Mouse (Mus musculus): ENCODE data around the gene Utp20.
"Not testable (repeated sequence)": the region's sequence is repeated elsewhere in the genome, so short reads cannot be mapped to it uniquely, and the experiment has no call there.

Gene Utp20

DNA sequence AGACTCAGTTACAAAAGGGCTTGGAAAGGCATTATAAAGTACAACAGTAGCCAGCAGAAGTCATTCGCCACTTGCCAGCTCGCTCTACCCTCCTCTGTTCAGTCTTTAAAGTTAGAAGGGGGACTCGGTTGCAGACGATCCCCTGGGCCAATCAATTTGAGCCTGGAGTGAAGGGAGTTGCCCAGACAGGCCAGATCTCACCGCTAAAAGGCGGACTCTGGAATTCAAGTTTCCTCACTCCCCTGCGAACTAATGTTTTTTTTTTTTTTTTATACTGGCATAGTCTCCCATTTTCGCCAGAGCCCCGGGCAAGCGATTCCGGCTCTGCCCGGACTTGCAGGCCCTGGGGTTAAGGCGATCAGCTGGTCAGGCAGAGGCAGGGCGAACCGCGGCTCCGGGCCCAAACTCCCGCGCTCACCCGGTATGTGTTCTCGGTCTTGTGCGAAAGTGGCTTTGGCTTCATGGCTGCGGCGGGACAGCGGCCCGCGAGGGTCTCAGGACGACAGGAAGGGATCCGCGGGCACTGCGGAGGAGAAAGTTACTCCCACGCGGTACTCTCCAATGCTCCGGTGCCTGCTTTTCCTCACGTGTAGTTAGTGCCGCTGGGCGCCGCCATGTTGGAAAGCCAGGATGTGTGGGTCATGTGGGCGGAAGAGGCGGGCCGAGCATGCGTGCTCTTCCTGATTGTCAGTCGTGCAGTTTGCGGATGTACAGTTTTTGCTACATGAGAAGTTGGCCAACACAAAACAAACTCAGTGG lies at the start of gene Utp20:
TSS of gene Utp20 (minus strand) at position 617 of the 759 bp plus-strand sequence.
- peak; percentile 87 for DNase-seq (ENCODE audit: low spot score)

DNA sequence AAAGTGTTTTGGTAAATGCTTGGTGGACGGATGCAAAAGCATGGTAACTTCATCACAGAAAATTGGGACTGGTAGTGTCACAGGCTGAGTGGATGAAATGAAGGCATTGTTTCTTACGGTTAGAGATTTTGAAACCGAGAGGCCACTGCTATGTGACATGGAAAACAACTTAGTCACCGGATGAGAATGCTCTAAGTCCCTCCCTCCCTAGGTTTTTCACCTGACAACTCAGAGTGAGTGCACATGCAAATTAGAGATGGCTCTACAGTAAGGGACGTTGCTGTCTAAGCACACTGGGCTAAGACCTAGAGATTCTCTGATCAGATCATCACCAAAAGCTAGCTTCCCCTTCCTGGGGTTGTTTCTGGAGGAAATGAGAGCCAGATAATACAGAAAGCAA lies 48.3 kb upstream of the Utp20 start:
- DNase-seq (ENCODE audit: low spot score): no peak

DNA sequence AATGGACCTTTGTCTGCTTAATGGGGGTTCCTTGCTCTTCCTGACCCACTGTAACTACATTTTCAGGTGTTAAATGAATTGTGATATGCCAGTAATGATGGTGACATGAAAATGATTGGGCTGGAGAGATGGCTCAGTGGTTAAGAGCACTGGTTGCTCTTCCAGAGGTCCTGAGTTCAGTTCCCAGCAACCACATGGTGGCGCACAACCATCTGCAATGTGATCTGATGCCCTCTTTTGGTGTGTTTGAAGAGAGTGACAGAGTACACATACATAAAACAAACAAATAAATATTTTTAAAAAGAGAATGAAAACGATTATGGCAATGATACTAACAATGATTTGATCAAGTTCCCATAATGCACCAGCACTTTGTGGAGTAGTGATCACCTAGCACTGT lies 39.4 kb upstream of the Utp20 start:
- DNase-seq (ENCODE audit: low spot score): no peak

DNA sequence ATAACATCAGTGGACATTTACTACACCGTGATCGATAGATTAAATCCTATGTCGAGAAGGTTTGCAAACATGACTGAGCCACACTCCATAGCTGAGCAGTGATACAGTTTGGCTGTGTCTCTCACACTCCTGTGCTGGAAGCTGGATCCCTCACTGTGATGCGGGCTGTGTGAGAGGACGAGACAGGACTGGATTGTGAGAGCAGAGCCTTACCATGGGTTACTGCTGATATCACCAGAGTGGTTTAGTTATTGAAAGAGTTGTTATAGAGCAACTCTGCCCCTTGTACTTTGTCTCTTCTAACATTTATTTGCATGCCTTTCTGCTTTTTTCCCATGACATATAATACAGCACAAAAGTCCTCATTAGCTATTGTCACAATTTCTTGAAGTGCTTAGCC lies 35.7 kb upstream of the Utp20 start:
- DNase-seq (ENCODE audit: low spot score): no peak

DNA sequence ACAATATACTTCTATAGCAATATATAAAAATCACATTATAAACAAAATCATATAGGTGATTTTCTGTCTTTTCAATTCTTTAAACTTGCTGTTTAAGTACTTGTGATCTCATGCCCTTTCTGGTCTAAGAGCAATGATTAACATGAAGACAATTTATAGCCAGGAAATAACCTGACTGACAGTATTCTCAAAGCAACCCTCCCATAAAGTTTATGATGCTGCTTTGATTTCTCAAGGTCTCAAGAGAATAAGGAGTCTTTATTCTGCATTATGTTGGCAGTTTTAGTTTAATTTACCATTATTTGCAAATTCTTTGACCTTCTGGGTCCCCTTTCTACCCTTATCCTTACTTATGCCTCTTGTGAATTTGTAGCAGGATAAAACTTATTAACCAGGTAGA lies 34.8 kb upstream of the Utp20 start:
- no peak for DNase-seq (ENCODE audit: low spot score)

DNA sequence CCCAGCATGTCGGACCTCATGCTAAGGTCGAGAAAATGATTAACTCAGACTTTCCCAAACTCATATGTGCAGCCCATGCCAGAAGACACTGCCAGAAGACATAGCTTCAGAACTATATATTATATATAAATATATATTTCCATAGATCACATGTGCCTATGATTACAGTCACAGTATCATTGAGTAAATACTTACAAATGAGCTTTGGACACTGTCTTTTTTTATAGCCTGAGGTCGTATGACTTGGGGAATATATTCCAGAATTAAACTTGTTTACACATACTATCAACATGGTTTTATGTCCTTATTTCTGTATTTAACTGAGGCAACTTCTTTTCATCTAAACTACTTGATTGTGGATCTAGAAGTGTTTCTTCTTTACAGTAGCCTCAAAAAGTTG lies 34.3 kb upstream of the Utp20 start:
- no peak for DNase-seq (ENCODE audit: low spot score)

DNA sequence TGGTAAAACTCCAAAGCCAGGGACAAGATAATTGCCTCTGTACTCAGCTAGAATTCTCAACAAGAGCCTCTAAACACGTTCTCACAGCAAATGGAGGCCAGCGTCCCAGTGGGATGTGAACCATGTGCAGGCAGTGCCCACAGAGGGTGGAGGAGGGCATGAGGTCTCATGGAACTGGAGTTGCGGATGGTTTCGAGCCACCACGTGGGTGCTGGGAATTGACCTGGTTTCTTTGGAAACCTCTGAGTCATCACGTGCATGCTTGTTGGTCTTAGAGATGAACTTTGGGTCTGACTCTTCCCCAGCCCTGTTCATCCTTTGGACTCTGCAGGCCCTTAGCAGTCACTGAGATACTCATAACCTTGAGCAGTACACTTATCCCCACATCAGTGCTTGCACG lies 26.7 kb upstream of the Utp20 start:
- DNase-seq (ENCODE audit: low spot score): no peak

DNA sequence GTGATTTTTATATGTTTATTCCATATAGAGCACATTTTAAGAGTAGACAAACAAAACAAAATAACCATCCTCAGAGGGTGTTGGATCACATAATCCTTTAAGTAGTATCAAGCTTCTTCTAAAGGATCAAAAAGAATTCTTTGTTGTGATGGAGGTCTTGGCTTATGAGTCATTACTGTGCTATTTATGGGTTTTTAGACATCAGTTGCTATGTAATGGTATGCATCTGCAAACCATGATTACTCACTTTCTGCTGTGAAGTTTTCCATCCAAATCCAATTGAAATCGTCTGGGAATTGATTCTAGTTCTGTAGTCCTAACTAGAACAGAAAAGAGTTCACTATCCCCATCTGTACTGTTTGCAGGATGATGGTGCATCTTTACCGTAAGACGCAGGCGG lies 23.4 kb upstream of the Utp20 start:
- no peak for DNase-seq (ENCODE audit: low spot score)

DNA sequence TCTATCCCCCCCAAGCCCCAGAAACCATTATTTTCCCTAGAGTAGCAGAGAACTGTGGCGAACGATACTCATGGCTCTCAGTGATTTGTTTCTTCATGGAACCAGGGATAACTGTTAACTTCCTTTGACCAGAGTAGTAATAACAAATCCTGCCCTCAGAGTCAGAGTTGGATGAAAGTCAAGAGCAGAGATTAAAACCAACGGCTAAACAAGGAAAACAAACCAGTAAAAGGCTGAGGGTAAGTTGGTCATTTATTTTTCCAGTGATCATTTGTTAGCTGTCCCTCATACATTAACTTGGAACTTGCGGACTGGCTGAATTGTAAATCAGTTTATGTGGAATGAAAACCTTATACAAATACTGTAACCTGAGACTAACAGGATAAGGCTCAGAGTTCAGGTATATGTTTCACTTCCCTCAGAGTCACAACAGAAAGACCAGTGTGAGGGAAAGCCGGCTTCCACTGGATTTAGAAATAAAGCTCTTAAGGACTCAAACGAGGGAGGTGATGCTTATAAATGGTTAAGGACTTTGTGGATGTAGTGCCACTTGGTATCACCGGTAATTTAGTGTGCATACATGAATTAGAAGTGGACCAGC lies 22.4 kb upstream of the Utp20 start:
- DNase-seq (ENCODE audit: low spot score): no peak

DNA sequence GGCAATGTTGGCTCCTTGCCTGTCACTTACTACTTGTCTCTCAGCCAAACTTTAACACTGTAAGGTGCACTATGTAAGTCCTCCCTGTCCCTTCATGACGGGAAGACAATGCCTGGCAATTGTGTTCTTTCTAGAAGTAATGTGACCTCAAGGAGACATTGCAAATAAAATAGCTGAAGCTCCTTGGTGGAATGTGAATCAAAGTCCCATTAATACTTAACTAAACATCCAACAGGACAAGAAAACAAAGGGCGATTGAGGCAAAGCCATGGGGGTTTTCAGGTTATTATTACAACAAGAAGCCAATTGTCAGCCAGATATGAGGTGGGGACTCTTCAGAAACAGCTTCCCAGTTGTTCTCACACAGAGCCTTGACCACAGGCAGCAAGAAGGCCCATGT lies 7.6 kb upstream of the Utp20 start:
- no peak for DNase-seq (ENCODE audit: low spot score)

DNA sequence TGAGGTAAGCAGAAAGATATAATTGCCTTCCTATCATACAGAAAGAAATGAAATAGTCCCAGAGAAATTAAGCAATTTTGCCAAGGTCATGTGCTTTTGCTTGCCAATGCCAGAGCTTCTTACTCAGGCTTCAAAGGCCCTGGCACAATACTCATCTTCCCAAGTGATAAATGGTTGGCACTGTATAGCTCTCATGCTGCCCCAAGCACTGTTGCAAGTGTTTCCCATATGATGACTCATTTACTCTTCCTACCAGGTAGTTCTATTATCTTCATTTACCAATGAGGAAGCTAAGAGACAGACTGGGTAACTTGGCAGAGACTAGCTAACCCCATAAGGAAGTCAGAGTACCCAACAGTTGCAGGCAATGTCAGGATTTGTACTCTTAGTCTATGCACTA lies 1.8 kb upstream of the Utp20 start:
- no peak for DNase-seq (ENCODE audit: low spot score)

DNA sequence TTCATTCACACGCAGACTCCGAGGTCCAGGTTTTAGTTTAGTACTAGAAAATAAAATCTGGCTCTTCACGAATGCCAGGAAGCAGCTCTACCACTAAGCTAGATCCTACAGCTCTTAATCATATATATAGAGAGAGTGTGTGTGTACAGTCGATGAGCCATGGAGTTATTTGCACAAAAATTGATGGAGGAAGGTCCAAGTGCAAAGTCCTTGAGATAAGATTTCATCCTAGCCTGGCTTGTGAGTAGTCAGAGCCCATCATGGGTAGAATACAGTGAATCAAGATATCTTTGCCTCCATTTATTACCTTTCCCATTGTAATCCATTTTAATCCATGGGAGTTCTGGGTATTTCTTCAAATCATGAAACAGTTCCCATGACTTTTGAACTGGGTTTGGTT lies 992 bp upstream of the Utp20 start:
- no peak for DNase-seq (ENCODE audit: low spot score)

DNA sequence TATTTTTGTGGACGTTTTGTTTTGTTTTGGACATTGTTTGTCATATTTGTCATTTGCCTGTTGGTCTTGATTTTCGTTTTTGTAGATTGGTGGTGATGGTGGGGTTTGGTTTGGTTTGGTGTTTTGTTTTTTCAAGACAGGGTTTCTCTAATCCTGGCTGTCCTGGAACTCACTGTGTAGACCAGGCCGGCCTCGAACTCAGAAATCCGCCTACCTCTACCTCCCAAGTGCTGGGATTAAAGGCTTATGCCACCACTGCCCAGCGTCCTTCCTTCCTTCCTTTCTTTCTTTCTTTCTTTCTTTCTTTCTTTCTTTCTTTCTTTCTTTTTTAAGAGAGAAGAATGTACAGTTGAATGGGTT lies 323 bp upstream of the Utp20 start:
- not testable (repeated sequence) for DNase-seq (ENCODE audit: low spot score)

DNA sequence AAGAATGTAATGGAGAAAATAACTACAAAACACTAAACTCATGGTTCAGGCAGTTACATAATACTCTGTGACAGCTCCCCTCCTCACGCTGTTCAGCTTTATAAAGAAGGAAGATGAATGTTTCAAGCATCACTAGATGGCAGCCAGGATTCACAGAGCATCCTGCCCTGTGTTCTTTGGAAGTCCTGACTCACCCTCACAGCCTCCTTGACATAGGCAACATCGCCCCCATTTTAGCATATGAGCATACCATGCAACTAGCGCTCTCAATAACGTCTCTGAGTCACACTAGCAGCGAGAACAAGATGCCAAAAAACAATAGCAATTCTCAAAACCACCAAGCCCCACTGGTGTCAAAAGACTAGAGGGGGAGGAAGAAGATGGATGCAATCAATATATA lies 9.3 kb downstream of the Utp20 start:
- no peak for DNase-seq (ENCODE audit: low spot score)

DNA sequence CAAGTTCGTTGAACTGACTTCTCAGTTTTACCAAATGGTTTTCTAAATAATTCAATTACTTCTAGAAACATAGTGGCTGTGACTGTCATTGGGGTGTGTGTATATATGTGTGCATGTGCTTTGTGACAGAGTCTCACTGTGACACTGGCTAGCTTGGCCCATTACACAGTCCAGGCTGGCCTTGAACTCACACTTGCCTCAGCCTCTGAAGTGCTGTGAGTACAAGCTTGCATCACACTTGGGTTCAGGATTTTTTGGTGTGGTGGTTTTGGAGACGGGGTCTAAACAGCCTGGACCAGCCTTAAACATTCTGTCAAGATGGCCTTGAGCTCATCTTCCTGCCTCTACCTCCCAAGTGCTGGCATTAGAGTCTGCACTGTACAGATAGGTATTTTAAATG lies 11.3 kb downstream of the Utp20 start:
- DNase-seq (ENCODE audit: low spot score): no peak

DNA sequence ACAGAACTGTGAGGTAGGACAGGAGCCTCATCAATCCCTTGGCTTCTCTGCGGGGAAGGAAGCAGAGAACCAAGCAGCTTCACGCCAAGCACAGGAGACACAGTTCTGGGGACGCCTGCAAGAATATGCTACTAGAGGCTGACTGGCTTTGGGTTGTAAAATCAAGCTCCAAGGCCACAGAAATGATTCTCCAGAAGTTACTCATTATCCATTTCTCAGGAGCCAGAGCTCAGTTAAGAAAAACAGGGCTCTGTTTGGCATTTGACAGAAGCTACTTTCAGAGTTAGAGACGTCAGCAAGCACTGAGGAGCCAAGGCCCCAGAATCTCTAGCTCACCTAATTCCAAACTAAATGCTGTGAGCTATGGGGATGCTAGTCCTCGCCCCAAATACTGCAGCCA lies 14.9 kb downstream of the Utp20 start:
- no peak for DNase-seq (ENCODE audit: low spot score)

DNA sequence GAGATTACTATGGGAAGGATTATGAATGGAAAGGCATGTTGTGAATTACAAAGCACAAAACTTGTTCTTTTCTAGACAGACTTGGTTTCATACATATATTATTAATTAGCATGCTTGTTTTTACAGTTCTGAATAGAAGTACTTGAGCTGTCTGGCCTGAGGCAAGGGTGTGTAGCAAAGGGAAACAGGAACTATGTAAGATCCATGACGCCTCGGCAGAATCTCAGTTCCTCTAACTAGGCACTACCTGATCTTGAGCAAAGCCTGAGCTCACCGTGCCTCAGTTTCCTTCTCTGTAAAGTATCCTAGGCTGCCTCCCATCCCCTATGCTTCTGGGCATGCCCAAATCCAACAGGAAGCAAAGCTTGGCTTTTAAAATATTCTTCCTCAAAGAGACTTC lies 24.4 kb downstream of the Utp20 start:
- DNase-seq (ENCODE audit: low spot score): no peak

DNA sequence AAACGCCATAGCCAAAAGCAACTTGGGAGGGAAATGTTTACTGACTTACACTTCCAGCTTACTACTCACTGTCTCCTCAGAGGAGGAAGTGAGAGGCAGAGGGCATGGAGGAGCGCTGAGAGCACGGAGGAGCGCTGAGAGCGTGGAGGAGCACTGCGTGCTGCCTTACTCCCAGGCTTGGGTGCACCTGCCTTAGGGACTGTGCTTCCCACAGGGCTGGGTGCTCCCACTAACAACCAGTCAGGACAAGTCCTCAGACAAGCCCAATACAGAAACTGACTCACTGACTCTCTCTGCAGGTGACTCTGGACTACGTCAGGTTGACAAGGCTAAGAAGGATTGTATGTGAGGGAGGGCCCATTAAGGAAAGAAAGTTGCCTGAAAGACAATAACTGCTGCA lies 27.2 kb downstream of the Utp20 start:
- no peak for DNase-seq (ENCODE audit: low spot score)

DNA sequence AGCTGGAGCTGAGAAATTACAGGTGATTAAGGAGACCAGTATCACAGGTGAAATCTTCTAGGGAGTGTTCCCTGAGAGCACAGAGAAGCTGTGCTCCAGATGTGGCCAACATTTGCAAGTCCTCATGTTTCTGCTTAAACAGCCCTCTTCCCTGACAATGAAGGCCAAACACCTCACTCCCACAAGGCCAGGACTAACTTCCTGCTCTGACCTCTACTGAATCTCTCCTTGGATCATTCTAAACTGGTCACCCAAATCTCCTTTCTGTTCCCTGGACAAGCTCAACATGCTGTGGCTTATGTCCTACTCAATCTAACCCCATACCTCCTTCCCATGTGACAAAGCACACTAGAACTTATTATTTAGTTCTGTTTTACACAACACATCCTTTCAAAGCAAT lies 29.2 kb downstream of the Utp20 start:
- no peak for DNase-seq (ENCODE audit: low spot score)

DNA sequence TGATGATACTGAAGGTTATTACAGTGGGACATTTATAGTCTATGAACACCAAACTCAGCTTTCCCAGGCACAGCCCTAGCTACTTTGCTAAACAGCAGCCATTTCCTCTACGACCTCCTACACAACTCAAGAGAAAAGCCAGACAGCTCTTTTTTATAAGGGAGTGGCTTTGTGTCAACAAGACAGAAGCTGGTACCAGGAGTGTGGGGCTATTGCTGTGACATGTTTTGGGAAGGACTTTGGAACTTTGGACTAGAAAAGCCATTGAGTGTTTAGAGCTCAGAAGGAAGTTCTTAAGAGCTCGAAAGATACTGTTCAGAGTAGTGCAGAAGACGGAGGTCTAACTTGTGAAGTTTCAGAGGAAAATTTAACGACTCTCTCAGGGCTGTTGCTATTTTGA lies 29.7 kb downstream of the Utp20 start:
- no peak for DNase-seq (ENCODE audit: low spot score)

DNA sequence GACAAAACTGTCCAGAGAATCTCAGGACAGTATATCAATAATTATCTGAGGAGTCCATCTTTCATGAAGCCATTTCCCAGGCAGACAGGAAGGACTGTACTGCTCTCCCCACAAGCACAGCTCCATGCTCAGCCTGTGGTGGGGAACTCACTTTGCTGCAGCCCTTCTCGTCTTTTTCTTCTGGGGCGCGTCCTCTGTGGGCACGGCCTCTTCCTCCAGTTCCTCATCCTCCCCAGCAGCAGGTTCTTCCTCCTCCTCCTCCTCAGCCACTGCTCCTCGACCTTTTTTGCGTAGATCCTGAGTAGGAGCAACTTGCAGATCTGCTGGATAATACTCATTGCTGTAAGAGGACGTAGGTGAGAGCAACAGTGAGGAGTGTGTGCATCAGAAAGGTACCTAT lies 31.4 kb downstream of the Utp20 start:
- no peak for DNase-seq (ENCODE audit: low spot score)

DNA sequence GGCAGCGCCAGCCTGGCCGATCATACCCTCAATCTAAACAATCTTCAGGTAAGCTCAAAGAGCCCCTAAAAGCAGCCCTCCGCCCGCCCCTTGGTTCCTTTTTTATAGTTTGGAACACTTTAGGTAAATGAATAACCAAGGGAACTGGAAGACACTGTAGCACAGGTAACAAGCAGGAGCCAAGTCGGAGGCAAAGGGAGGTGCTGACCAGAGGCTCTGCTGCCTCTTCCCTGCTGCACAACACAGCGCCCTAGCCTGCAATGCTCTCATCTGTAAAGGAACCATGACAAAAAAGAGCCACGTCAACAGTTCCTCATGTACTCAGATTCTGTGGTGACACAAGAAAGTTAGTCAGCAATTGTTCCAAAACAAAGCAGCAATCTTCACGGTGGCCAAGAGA lies 32.0 kb downstream of the Utp20 start:
- DNase-seq (ENCODE audit: low spot score): no peak

DNA sequence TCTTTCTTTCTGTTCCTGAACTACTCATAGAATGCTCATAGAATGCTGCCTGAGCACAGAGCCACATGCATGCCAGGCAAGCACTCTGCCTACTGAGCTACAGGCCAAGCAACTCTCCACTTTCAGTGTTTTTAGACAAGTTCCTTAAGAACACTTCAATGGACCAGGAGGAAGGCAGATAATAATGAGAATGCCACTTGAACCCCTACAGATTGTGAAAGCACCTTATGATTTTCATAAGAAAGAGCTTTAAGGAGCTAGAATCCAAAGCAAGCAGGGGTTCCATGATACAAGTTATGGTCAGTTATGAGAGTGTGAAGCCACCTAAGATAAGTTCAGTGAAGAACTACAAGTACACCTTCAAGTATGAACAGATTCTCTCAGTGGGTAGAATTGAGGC lies 32.9 kb downstream of the Utp20 start:
- no peak for DNase-seq (ENCODE audit: low spot score)

DNA sequence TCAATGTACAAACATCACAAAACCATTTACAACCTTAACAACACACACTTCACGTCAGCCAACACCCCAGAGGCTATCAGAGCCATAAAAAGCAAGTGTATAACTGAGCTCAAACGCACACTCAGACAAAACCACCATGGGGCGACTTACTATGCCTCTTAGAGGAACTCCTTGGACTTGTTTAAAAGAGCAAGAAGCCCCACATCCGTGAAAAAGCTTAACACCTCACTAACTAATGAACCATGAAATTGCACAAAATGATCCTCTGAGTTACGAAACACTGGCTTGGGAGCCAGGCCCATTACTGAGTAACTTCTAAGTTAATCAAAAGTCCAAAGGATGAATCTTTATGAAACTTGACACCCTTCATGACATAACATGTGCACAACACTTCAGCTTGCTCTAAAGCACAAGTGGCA lies 42.1 kb downstream of the Utp20 start:
- DNase-seq (ENCODE audit: low spot score): no peak
